Mouse (Mus musculus) NIH3T3 (cell line): ENCODE data around the gene Wnk4.
"Not testable (repeated sequence)": the region's sequence is repeated elsewhere in the genome, so short reads cannot be mapped to it uniquely, and the experiment has no call there.

Experiments
- DNase-seq: peaks from one replicate; pipeline ENCODE4 v3.0.0-alpha.2; 2012; ENCODE audit warnings: low read depth

The Wnk4 gene

DNA sequence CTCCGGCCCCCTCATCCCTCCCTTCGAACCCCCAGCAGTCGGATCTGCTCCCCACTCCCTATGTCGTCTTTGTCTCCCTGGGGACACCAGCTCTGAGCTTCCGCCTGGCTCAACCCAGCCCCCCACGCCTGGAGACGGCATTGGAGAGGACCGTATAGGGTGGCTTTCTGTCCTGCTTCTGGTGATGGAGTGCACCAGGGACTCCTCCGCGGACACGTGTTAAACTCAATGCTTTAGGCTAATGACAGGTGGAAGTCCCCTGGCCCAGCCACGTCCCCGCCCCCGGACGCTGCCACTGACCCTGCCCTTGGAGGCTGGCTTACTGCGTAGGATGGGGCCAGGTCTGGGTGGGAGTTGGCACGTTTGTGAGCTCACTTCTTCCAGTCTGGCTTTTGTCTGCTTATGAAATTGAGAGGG, 56.1 kb downstream of the Wnk4 start:
- peak; percentile 37 for DNase-seq

DNA sequence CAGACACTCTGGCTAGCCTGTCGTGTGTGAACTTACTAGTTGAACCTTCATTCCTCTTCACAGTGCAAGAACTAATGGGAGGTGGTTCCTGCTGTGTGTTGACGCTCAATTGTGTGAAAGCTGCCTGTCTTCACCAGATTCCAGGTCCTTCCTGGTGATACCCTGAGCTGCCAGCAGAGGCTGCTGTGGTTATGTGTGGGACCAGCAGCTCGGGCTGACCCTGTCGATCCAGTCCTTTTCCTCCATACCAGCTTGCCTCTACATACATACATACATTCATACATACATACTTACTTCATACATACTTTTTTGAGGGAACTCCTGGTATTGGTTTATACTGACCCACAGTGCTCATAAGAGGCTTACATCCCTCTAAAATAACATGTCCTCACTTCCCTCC, 63.2 kb downstream of the Wnk4 start:
- DNase-seq, result peak; percentile 90

DNA sequence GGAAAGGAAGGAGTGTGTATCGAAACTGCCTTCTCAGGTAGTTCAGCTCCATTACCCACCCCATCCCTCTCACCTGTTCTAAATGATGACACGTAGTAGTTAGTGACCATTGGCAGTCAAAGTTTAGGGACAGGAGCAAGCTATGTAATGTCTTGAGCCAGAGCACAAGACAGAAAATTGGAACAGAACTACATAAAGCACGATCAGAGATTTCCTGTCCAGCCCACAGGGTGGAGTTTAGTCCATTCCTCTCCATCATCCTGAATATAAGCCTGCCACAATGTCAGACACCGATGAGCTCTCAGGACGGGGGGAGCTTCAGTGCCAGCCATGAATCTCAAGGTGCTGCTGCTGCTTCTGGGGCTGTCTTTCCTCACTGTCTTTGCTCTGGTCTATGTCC, 64.4 kb downstream of the Wnk4 start, which contains the start of gene Aoc2:
TSS of gene Aoc2 (plus strand) at position 301 of the 400 bp plus-strand sequence.
- DNase-seq, result no peak

DNA sequence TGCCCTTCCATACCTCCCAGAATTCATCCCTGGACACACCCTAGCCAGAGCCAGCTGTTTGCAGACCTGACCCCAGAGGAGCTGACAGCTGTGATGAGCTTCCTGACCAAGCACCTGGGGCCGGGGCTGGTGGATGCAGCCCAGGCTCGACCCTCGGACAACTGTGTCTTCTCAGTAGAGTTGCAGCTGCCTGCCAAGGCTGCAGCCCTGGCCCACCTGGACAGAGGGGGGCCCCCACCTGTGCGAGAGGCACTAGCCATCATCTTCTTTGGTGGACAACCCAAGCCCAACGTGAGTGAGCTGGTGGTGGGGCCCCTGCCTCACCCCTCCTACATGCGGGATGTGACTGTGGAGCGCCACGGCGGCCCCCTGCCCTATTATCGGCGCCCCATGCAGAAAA, 64.8 kb downstream of the Wnk4 start:
- DNase-seq, result not testable (repeated sequence)

DNA sequence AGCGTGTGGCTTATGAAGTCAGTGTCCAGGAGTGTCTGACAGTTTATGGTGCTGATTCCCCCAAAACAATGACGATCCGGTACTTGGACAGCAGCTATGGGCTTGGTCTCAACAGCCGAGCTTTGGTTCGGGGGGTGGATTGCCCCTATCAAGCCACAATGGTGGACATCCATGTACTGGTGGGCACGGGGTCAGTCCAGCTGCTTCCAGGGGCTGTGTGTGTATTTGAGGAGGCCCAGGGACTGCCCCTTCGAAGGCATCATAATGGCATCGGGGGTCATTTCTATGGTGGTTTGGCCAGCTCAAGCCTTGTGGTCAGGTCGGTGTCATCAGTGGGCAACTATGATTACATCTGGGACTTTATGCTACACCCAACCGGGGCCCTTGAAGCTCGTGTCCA, 65.8 kb downstream of the Wnk4 start:
- no peak for DNase-seq
